Mouse (Mus musculus) limb, embryonic 15.5 days (tissue): ENCODE measurements around the gene Galnt18. TPM values are rescaled to one million over a fixed set of nuclear protein-coding genes. Genes with fewer than 3 reads are reported as not detected.

Experiments
- ATAC-seq: fragments of 200-750 bp; cut with Nextera tagmentation; 2 replicates; pipeline ENCODE4 v1.8.0; 2017; ENCODE audit warnings: low read depth, moderate TSS enrichment; ENCODE audit not compliant: insufficient number of reproducible peaks, low FRiP score, low TSS enrichment
- H3K27ac ChIP-seq: fragments of 300-500 bp; sonication (generic); 2 replicates; pipeline ENCODE4 v1.5.1; 2015; ENCODE audit warnings: moderate library complexity, mild to moderate bottlenecking, inconsistent platforms
- H3K27me3 ChIP-seq: fragments of 300-500 bp; sonication (generic); 2 replicates; pipeline ENCODE4 v1.6.1; 2015; ENCODE audit warnings: inconsistent platforms
- H3K36me3 ChIP-seq: fragments of 300-500 bp; sonication (generic); 2 replicates; pipeline ENCODE4 v1.6.1; 2015; ENCODE audit warnings: inconsistent platforms
- H3K4me1 ChIP-seq: fragments of 300-500 bp; sonication (generic); 2 replicates; pipeline ENCODE4 v1.6.1; 2015; ENCODE audit warnings: inconsistent platforms
- H3K4me2 ChIP-seq: fragments of 300-500 bp; sonication (generic); 2 replicates; pipeline ENCODE4 v1.6.1; 2015; ENCODE audit warnings: mild to moderate bottlenecking, inconsistent platforms
- H3K4me3 ChIP-seq: fragments of 300-500 bp; sonication (generic); 2 replicates; pipeline ENCODE4 v1.5.1; 2015; ENCODE audit warnings: mild to moderate bottlenecking, inconsistent platforms
- H3K9ac ChIP-seq: fragments of 300-500 bp; sonication (generic); 2 replicates; pipeline ENCODE4 v1.6.1; 2015; ENCODE audit warnings: inconsistent platforms
- H3K9me3 ChIP-seq: fragments of 300-500 bp; sonication (generic); 2 replicates; pipeline ENCODE4 v1.6.1; 2016; ENCODE audit warnings: inconsistent platforms
- WGBS: fragments of 180-500 bp; shearing (Covaris S2); methylation state at CpG from one replicate; pipeline ENCODE4 v1.1.7; 2015; 5-methylcytosine and 5-hydroxymethylcytosine counted together
- polyA plus RNA-seq: library from polyadenylated mRNA; unstranded; fragments of >200 nt; fragmentation: Nextera tagmentation; extraction: Ambion mirVana; gene quantifications from 2 replicates; pipeline ENCODE4 v1.2.1, GENCODE M21; 2015

The Galnt18 gene
- polyA plus RNA-seq, 1 experiment from 2014 or later, result 26.6 TPM

GRCm38 (mm10) chr7:111580547-111580946, 199.2 kb downstream of the Galnt18 start:
- no peak overlapping the region for H3K9ac ChIP-seq
- no peak overlapping the region for H3K4me3 ChIP-seq
- H3K9me3 ChIP-seq, result no peaks in the 10 kb centered on the region
- 63% methylated on average over 6 of the region's 6 CpGs for WGBS
- H3K4me1 ChIP-seq, result no peaks in the 10 kb centered on the region
- no peak overlapping the region for H3K4me2 ChIP-seq
- H3K27me3 ChIP-seq, result no peaks in the 10 kb centered on the region
- no peak for ATAC-seq
- H3K36me3 ChIP-seq, result no peaks in the 10 kb centered on the region
- no peak overlapping the region for H3K27ac ChIP-seq

GRCm38 (mm10) chr7:111575096-111575495, 204.7 kb downstream of the Galnt18 start:
- H3K4me3 ChIP-seq, result no peak overlapping the region
- ATAC-seq, result no peak
- H3K27ac ChIP-seq, result no peak overlapping the region
- no peaks in the 10 kb centered on the region for H3K36me3 ChIP-seq
- 39% methylated on average over 2 of the region's 2 CpGs for WGBS
- H3K4me1 ChIP-seq, result peaks cover 9% of the 10 kb centered on the region; the same call in 1 of the 2 replicates
- no peaks in the 10 kb centered on the region for H3K9me3 ChIP-seq
- no peak overlapping the region for H3K4me2 ChIP-seq
- H3K9ac ChIP-seq, result no peak overlapping the region
- no peaks in the 10 kb centered on the region for H3K27me3 ChIP-seq

GRCm38 (mm10) chr7:111572336-111572735, 207.4 kb downstream of the Galnt18 start:
- Histone ChIP-seq H3K4me3 (no peak overlapping the region), H3K4me2 (no peak overlapping the region), H3K36me3 (no peaks in the 10 kb centered on the region), H3K9ac (no peak overlapping the region), H3K4me1 (peaks cover 9% of the 10 kb centered on the region; the same call in 1 of the 2 replicates), H3K27me3 (no peaks in the 10 kb centered on the region), H3K27ac (no peak overlapping the region), H3K9me3 (no peaks in the 10 kb centered on the region)
- no peak for ATAC-seq
- WGBS, result 87% methylated on average over 2 of the region's 2 CpGs

- H3K4me3 ChIP-seq, result no peak overlapping the region
- ATAC-seq, result no peak
- no peaks in the 10 kb centered on the region for H3K27me3 ChIP-seq
- 84% methylated on average over 6 of the region's 6 CpGs for WGBS
- H3K36me3 ChIP-seq, result no peaks in the 10 kb centered on the region
- no peak overlapping the region for H3K9ac ChIP-seq
- no peak overlapping the region for H3K4me2 ChIP-seq
- no peaks in the 10 kb centered on the region for H3K9me3 ChIP-seq
- no peak overlapping the region for H3K27ac ChIP-seq
- H3K4me1 ChIP-seq, result no peaks in the 10 kb centered on the region
Observed at GRCm38 (mm10) chr7:111566838-111567237, 212.9 kb downstream of the Galnt18 start.

- ATAC-seq, result no peak
Observed at GRCm38 (mm10) chr7:111563316-111564110, 216.3 kb downstream of the Galnt18 start.

GRCm38 (mm10) chr7:111560097-111560496, 219.7 kb downstream of the Galnt18 start:
- WGBS, result 86% methylated on average over 3 of the region's 3 CpGs
- ATAC-seq, result no peak
- Histone ChIP-seq H3K4me1 (no peaks in the 10 kb centered on the region), H3K9me3 (peaks cover 5% of the 10 kb centered on the region; the same call in 1 of the 2 replicates), H3K36me3 (no peaks in the 10 kb centered on the region), H3K9ac (no peak overlapping the region), H3K27ac (no peak overlapping the region), H3K4me3 (no peak overlapping the region), H3K4me2 (no peak overlapping the region), H3K27me3 (no peaks in the 10 kb centered on the region)

More at GRCm38 (mm10) chr7:111563316-111564110, 216.3 kb downstream of the Galnt18 start:
- WGBS, result 66% methylated on average over 9 of the region's 9 CpGs
- H3K27me3 ChIP-seq, result no peaks in the 10 kb centered on the region
- H3K4me2 ChIP-seq, result no peak overlapping the region
- H3K4me3 ChIP-seq, result no peak overlapping the region
- peaks cover 5% of the 10 kb centered on the region; the same call in 1 of the 2 replicates for H3K9me3 ChIP-seq
- no peaks in the 10 kb centered on the region for H3K36me3 ChIP-seq
- H3K27ac ChIP-seq, result no peak overlapping the region
- no peaks in the 10 kb centered on the region for H3K4me1 ChIP-seq
- H3K9ac ChIP-seq, result no peak overlapping the region

GRCm38 (mm10) chr7:111559011-111559410, 220.8 kb downstream of the Galnt18 start:
- H3K4me3 ChIP-seq, result no peak overlapping the region
- 34% methylated on average over 3 of the region's 3 CpGs for WGBS
- no peak overlapping the region for H3K27ac ChIP-seq
- H3K27me3 ChIP-seq, result no peaks in the 10 kb centered on the region
- H3K36me3 ChIP-seq, result no peaks in the 10 kb centered on the region
- H3K9me3 ChIP-seq, result peaks cover 5% of the 10 kb centered on the region; the same call in 1 of the 2 replicates
- no peaks in the 10 kb centered on the region for H3K4me1 ChIP-seq
- no peak for ATAC-seq
- H3K4me2 ChIP-seq, result no peak overlapping the region
- no peak overlapping the region for H3K9ac ChIP-seq

- Histone ChIP-seq H3K4me3 (no peak overlapping the region), H3K4me1 (no peaks in the 10 kb centered on the region), H3K4me2 (no peak overlapping the region), H3K36me3 (no peaks in the 10 kb centered on the region), H3K27ac (no peak overlapping the region), H3K9ac (no peak overlapping the region), H3K27me3 (no peaks in the 10 kb centered on the region), H3K9me3 (no peaks in the 10 kb centered on the region)
- ATAC-seq, result no peak
- 97% methylated on average over 1 of the region's 1 CpGs for WGBS
Observed at GRCm38 (mm10) chr7:111550987-111551386, 228.8 kb downstream of the Galnt18 start.

GRCm38 (mm10) chr7:111547069-111547468, 232.7 kb downstream of the Galnt18 start:
- H3K27ac ChIP-seq, result no peak overlapping the region
- H3K9ac ChIP-seq, result no peak overlapping the region
- no peaks in the 10 kb centered on the region for H3K27me3 ChIP-seq
- no peak for ATAC-seq
- H3K4me3 ChIP-seq, result no peak overlapping the region
- H3K36me3 ChIP-seq, result no peaks in the 10 kb centered on the region
- no peak overlapping the region for H3K4me2 ChIP-seq
- H3K4me1 ChIP-seq, result no peaks in the 10 kb centered on the region
- no peaks in the 10 kb centered on the region for H3K9me3 ChIP-seq
- WGBS, result 75% methylated on average over 10 of the region's 10 CpGs

- no peak overlapping the region for H3K4me3 ChIP-seq
- WGBS, result 76% methylated on average over 1 of the region's 1 CpGs
- no peak for ATAC-seq
- no peak overlapping the region for H3K27ac ChIP-seq
- H3K4me1 ChIP-seq, result no peaks in the 10 kb centered on the region
- no peaks in the 10 kb centered on the region for H3K9me3 ChIP-seq
- no peak overlapping the region for H3K4me2 ChIP-seq
- H3K27me3 ChIP-seq, result no peaks in the 10 kb centered on the region
- no peaks in the 10 kb centered on the region for H3K36me3 ChIP-seq
- no peak overlapping the region for H3K9ac ChIP-seq
Observed at GRCm38 (mm10) chr7:111545614-111546013, 234.2 kb downstream of the Galnt18 start.

GRCm38 (mm10) chr7:111537946-111538345, 241.8 kb downstream of the Galnt18 start:
- Histone ChIP-seq H3K27me3 (no peaks in the 10 kb centered on the region), H3K4me1 (no peaks in the 10 kb centered on the region), H3K27ac (no peak overlapping the region), H3K36me3 (no peaks in the 10 kb centered on the region), H3K4me3 (no peak overlapping the region), H3K9ac (no peak overlapping the region), H3K9me3 (no peaks in the 10 kb centered on the region), H3K4me2 (no peak overlapping the region)
- ATAC-seq, result no peak
- 64% methylated on average over 6 of the region's 6 CpGs for WGBS

- no peak overlapping the region for H3K4me2 ChIP-seq
- H3K27me3 ChIP-seq, result no peaks in the 10 kb centered on the region
- no peaks in the 10 kb centered on the region for H3K4me1 ChIP-seq
- no peaks in the 10 kb centered on the region; the same call in 1 of the 2 replicates for H3K36me3 ChIP-seq
- H3K9me3 ChIP-seq, result no peaks in the 10 kb centered on the region
- ATAC-seq, result no peak
- no peak overlapping the region for H3K4me3 ChIP-seq
- H3K9ac ChIP-seq, result no peak overlapping the region
- WGBS, result 47% methylated on average over 8 of the region's 8 CpGs
- no peak overlapping the region for H3K27ac ChIP-seq
Observed at GRCm38 (mm10) chr7:111534826-111535405, 244.9 kb downstream of the Galnt18 start.
